In the genomic region with DNA sequence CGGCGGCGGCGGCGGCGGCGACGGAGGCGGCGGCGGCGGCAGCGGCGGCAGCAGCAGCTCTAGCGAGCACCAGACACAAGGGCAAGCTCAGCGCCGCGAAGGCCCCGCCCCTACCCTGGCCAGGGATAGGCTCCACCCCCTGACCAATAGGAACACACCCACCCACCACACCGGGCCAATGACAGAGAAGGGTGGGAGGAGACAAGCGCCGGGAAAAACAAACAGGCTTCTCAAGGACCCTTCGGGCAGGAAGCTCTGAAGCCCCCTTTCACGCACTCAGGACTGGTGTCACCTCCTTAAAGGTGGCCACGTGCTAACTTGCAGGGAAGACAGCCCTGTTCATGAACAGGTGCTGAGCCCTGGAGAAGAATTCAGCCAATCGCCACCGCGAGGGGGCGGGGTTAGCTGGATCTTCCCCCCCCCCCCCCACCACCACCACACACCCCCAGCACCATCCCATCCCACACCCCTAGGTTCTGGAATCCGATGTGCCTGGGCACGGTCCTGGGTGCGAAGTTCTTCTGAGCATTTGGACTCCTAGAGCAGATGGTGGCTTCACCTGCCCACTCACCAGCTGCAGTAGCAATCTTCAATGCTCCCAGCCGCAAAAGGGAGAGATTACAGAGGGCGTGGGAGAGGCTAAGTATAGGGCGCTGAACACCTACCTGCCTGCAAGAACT, we compare ENCODE assay signal across 8 mouse cellular contexts. TPM values are rescaled to one million over a fixed set of nuclear protein-coding genes. Genes with fewer than 3 reads are reported as not detected.
DNase-seq lines count a peak whose midpoint lies in the region; ATAC-seq and TF ChIP-seq lines count a peak whose summit lies in the region.

A gene (minus strand): TSS at position 83 of the 680 bp plus-strand sequence.

- peak; percentile 37 for TF ChIP-seq CTCF in layer of hippocampus, adult 2 months (conservative IDR thresholded peaks at IDR 0.05)
- no peak for TF ChIP-seq CTCF in lung, adult 2 months (IDR thresholded peaks at IDR 0.05; ENCODE audit: insufficient read depth, low read length)
- TF ChIP-seq CTCF in olfactory bulb, adult 2 months (IDR thresholded peaks at IDR 0.05; ENCODE audit: insufficient read depth, low read depth, low read length) = no peak
- TF ChIP-seq CTCF in thymus, adult 2 months (IDR thresholded peaks at IDR 0.05; ENCODE audit: borderline replicate concordance, control insufficient read depth, extremely low read depth, insufficient read depth, low read length, poor library complexity) = no peak

- WGBS in lung, adult 2 months = 1% methylated on average over 29 of the region's 35 CpGs
- WGBS in olfactory bulb, adult 2 months = 2% methylated on average over 34 of the region's 35 CpGs
- 2% methylated on average over 33 of the region's 35 CpGs for WGBS in thymus, adult 2 months

- H3K4me3 ChIP-seq in layer of hippocampus, adult 2 months = peak within 1 kb of the TSS; percentile 92
- H3K4me3 ChIP-seq in lung, adult 2 months (replicated peaks; ENCODE audit: extremely low read depth, low read depth, low read length) = peak within 1 kb of the TSS; percentile 76
- H3K4me3 ChIP-seq in olfactory bulb, adult 2 months (ENCODE audit: insufficient read depth, low read depth, low read length) = peak within 1 kb of the TSS; percentile 95
- H3K4me3 ChIP-seq in thymus, adult 2 months (ENCODE audit: control insufficient read depth, insufficient read depth, low read length) = peak within 1 kb of the TSS; percentile 26

- peak; percentile 93 for DNase-seq in R1 (ENCODE audit: low read depth, low spot score)
- DNase-seq in cerebellum, adult 9-11 months = peak; percentile 98
- DNase-seq in heart, postnatal 4 days = peak; percentile 92
- peak; percentile 94 to 97 for DNase-seq in layer of hippocampus, adult 2 months (ENCODE audit: low spot score in 2 of 2)
- peak; percentile 83 for DNase-seq in lung, adult 2 months
- DNase-seq in thymus, adult 2 months = peak; percentile 23

- no peaks in the 10 kb centered on the region for H3K36me3 ChIP-seq in thymus, adult 2 months (ENCODE audit: control insufficient read depth, insufficient read depth, low read length)

- no peak for TF ChIP-seq POLR2A in lung, adult 2 months (IDR thresholded peaks at IDR 0.05; ENCODE audit: borderline replicate concordance, extremely low read depth, low read depth, low read length)
- TF ChIP-seq POLR2A in olfactory bulb, adult 2 months (IDR thresholded peaks at IDR 0.05; ENCODE audit: insufficient read depth, low read depth, low read length) = no peak; the same call in 1 of the 2 replicates
- no peak for TF ChIP-seq POLR2A in thymus, adult 2 months (IDR thresholded peaks at IDR 0.05; ENCODE audit: control insufficient read depth, extremely low read depth, insufficient read depth, low read length, poor library complexity)

- ATAC-seq in frontal cortex, adult (ENCODE audit: low TSS enrichment) = peak; percentile 77

- H3K27me3 ChIP-seq in thymus, adult 2 months (ENCODE audit: control insufficient read depth, insufficient read depth, low read length) = peaks cover 4% of the 10 kb centered on the region; the same call in 1 of the 2 replicates

- no peaks in the 10 kb centered on the region; the same call in 1 of the 2 replicates for H3K4me1 ChIP-seq in lung, adult 2 months (ENCODE audit: control insufficient read depth, insufficient read depth, low read length)
- H3K4me1 ChIP-seq in olfactory bulb, adult 2 months (ENCODE audit: control insufficient read depth, insufficient read depth, low read length) = 0 out of 2 replicates have a peak, but pooled peaks cover 2% of the 10 kb centered on the region
- peaks cover 5% of the 10 kb centered on the region; the same call in 1 of the 2 replicates for H3K4me1 ChIP-seq in thymus, adult 2 months (replicated peaks; ENCODE audit: control insufficient read depth, insufficient read depth, low read length)

- peak within 1 kb of the TSS; percentile 97 for H3K27ac ChIP-seq in layer of hippocampus, adult 2 months
- H3K27ac ChIP-seq in olfactory bulb, adult 2 months (ENCODE audit: insufficient read depth, low read depth, low read length) = peak within 1 kb of the TSS; percentile 79
- no peak within 1 kb of the TSS for H3K27ac ChIP-seq in thymus, adult 2 months (ENCODE audit: control insufficient read depth, insufficient read depth, low read length)

RNA-seq across cellular contexts. Expression of the gene that starts here (rescaled TPM):
- total RNA-seq in heart, postnatal 4 days (2021) = under 1 TPM in 1 of 2 experiments, not detected in 1; 0.09 TPM
- 100 to 1,000 TPM; 212 to 245 TPM for total RNA-seq in layer of hippocampus, adult 2 months (2021)
- polyA plus RNA-seq in lung, adult 2 months (2012; rRNA removed) = 1.3 and 1.6 TPM in 2 replicates
- polyA plus RNA-seq in olfactory bulb, adult 2 months (2012; ENCODE audit: insufficient read depth, insufficient read length, low replicate concordance, missing spikeins) = 42.2 and 342 TPM in 2 replicates
- 0.15 and 0.85 TPM in 2 replicates for polyA plus RNA-seq in thymus, adult 2 months (2012; rRNA removed)

Comparison
In these comparisons a context has a peak if more than half of its experiments do, and no peak if none do; other contexts are left out.
1. RNA of the gene that starts here (total RNA-seq): 212 to 245 TPM in layer of hippocampus, adult 2 months; 0.09 TPM in heart, postnatal 4 days; every median in the first group is over 100 times any median in the second.
2. RNA of the gene that starts here (polyA plus RNA-seq): 42.2 to 342 TPM in olfactory bulb, adult 2 months; 1.3 to 1.6 TPM in lung, adult 2 months and 0.15 to 0.85 TPM in thymus, adult 2 months; every median in the first group is over 10 times any median in the second.
3. Peak in DNase-seq in heart, postnatal 4 days; RNA of the gene not detected or under 1 TPM.
4. Peak in DNase-seq and H3K4me3 ChIP-seq in thymus, adult 2 months; RNA of the gene not detected or under 1 TPM.
5. DNase-seq: peak in every context shown above with its lines; median percentile 98 in cerebellum, adult 9-11 months; 96 in layer of hippocampus, adult 2 months; 93 in R1; 92 in heart, postnatal 4 days; 83 in lung, adult 2 months; 23 in thymus, adult 2 months.
6. H3K4me3 ChIP-seq: peak in every context shown above with its lines; median percentile 95 in olfactory bulb, adult 2 months; 92 in layer of hippocampus, adult 2 months; 76 in lung, adult 2 months; 26 in thymus, adult 2 months.